Comparison of ENCODE assay signal across 9 mouse cellular contexts in the genomic region with DNA sequence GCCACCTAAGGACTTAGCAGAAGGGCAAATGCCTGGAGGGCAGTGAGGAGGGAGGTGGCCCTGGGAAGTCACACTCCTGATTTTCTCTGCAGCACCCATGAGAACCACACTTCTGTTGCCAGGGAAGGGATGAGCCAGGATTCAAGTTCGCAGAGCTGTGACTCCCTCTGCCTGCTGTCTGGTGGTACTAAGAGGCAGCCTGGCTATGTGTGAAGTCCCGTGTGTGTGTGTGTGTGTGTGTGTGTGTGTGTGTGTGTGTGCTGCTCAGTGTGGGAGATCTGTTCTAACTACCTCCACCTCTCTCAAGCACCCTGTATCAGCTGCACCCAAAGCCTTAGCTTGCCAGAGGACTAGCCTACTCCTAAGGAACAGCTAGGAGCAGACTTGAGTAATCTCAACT.
DNase-seq lines count a peak whose midpoint lies in the region; ATAC-seq and TF ChIP-seq lines count a peak whose summit lies in the region.
"Had no signal": no experiment of that assay in that cellular context is flagged by ENCODE, and none has a peak within 500 bp of the region (broad histone marks: within the 10 kb centered on the region; RNA-seq: fewer than 3 reads in every experiment).

No protein-coding gene starts in this region.

- no peaks in the 10 kb centered on the region for H3K27me3 ChIP-seq in intestine, postnatal 0 days (replicated peaks; ENCODE audit: control insufficient read depth, insufficient read depth, low read length)
- H3K27me3 ChIP-seq in intestine, embryonic 15.5 days (replicated peaks) = no peaks in the 10 kb centered on the region
- H3K27me3 ChIP-seq in forebrain, embryonic 11.5 days (ENCODE audit: control insufficient read depth, insufficient read depth, low read length) = no peaks in the 10 kb centered on the region

- no peak overlapping the region for H3K9ac ChIP-seq in intestine, postnatal 0 days (ENCODE audit: low read depth, low read length)
- no peak overlapping the region for H3K9ac ChIP-seq in intestine, embryonic 15.5 days
- no peak overlapping the region for H3K9ac ChIP-seq in forebrain, embryonic 11.5 days (ENCODE audit: low read length)

- TF ChIP-seq CTCF in intestine, postnatal 0 days (IDR thresholded peaks at IDR 0.05; ENCODE audit: low read depth) = peak; percentile 64

- no peaks in the 10 kb centered on the region for H3K9me3 ChIP-seq in intestine, postnatal 0 days (ENCODE audit: control insufficient read depth)
- no peaks in the 10 kb centered on the region for H3K9me3 ChIP-seq in intestine, embryonic 15.5 days
- no peaks in the 10 kb centered on the region for H3K9me3 ChIP-seq in forebrain, embryonic 11.5 days (ENCODE audit: control insufficient read depth, low read length)

- H3K4me2 ChIP-seq in intestine, postnatal 0 days (replicated peaks; ENCODE audit: low read depth) = no peak overlapping the region
- no peak overlapping the region for H3K4me2 ChIP-seq in intestine, embryonic 15.5 days (replicated peaks)
- H3K4me2 ChIP-seq in forebrain, embryonic 11.5 days (ENCODE audit: low read depth, low read length, severe bottlenecking) = no peak overlapping the region

- WGBS in intestine, postnatal 0 days = 69% methylated on average over 2 of the region's 2 CpGs
- WGBS in intestine, embryonic 15.5 days = 57% methylated on average over 2 of the region's 2 CpGs
- 83% methylated on average over 2 of the region's 2 CpGs for WGBS in forebrain, embryonic 11.5 days

- H3K4me1 ChIP-seq in intestine, postnatal 0 days (replicated peaks; ENCODE audit: control insufficient read depth, insufficient read depth, low read length) = no peaks in the 10 kb centered on the region
- peaks cover 12% of the 10 kb centered on the region for H3K4me1 ChIP-seq in intestine, embryonic 15.5 days (replicated peaks)
- 0 out of 2 replicates have a peak, but pooled peaks cover 2% of the 10 kb centered on the region for H3K4me1 ChIP-seq in forebrain, embryonic 11.5 days (replicated peaks; ENCODE audit: control insufficient read depth, insufficient read depth, low read length)

- peak; percentile 20 for DNase-seq in adrenal gland, adult 2 months
- DNase-seq in adrenal gland, adult (ENCODE audit: inconsistent age in 2 of 2, low spot score in 1 of 2) = no peak
- peak; percentile 49 to 58 for DNase-seq in kidney, postnatal 25 days
- peak; percentile 68 for DNase-seq in lung, postnatal 36 days
- no peak for DNase-seq in thymus, postnatal 0 days (ENCODE audit: low spot score)
- DNase-seq in forebrain, embryonic 11.5 days (ENCODE audit: low spot score) = no peak
- DNase-seq: gastrocnemius, postnatal 25 days had no signal

- H3K27ac ChIP-seq in intestine, postnatal 0 days (ENCODE audit: low read depth, low read length) = no peak overlapping the region
- no peak overlapping the region for H3K27ac ChIP-seq in intestine, embryonic 15.5 days
- H3K27ac ChIP-seq in forebrain, embryonic 11.5 days (ENCODE audit: low read depth, low read length) = no peak overlapping the region

- ATAC-seq in intestine, postnatal 0 days = no peak
- ATAC-seq in intestine, embryonic 15.5 days = no peak
- ATAC-seq in forebrain, embryonic 11.5 days (replicated peaks; ENCODE audit: low FRiP score) = no peak

- no peak overlapping the region for H3K4me3 ChIP-seq in intestine, postnatal 0 days (ENCODE audit: low read depth, low read length)
- H3K4me3 ChIP-seq in intestine, embryonic 15.5 days (replicated peaks) = no peak overlapping the region
- no peak overlapping the region for H3K4me3 ChIP-seq in forebrain, embryonic 11.5 days (ENCODE audit: low read depth, low read length)

- no peaks in the 10 kb centered on the region for H3K36me3 ChIP-seq in intestine, postnatal 0 days (ENCODE audit: control insufficient read depth, insufficient read depth)
- H3K36me3 ChIP-seq in intestine, embryonic 15.5 days = no peaks in the 10 kb centered on the region
- H3K36me3 ChIP-seq in forebrain, embryonic 11.5 days (ENCODE audit: control insufficient read depth, insufficient read depth, low read length) = no peaks in the 10 kb centered on the region

Comparison
In these comparisons a context has a peak if more than half of its experiments do, and no peak if none do; other contexts are left out.
1. DNase-seq: peak in adrenal gland, adult 2 months (single experiment), kidney, postnatal 25 days (2 of 2) and lung, postnatal 36 days (single experiment); none in adrenal gland, adult (0 of 2), thymus, postnatal 0 days (single experiment) and forebrain, embryonic 11.5 days (single experiment).